Mouse (Mus musculus) kidney, postnatal 0 days (tissue): ENCODE measurements at regions not wholly inside any gene's neighbourhood (a gene's known extent, or its start where the extent isn't known, plus 50 kb on each side); places are given as distances from the start of the nearest gene placed in this dataset.
A peak's percentile ranks its signal among the peaks of the same experiment; 100 is the strongest.

Experiments used
- ATAC-seq: fragments of 200-750 bp; cut with Nextera tagmentation; replicated peaks from 2 replicates; pipeline ENCODE4 v1.8.0; 2017; ENCODE audit warnings: low read depth, moderate number of reproducible peaks, moderate TSS enrichment, moderate library complexity; ENCODE audit not compliant: low FRiP score
- DNase-seq: peaks from one replicate; pipeline ENCODE4 v3.0.0-alpha.2; 2016; ENCODE audit warnings: low spot score
- H3K27ac ChIP-seq: fragments of 300-500 bp; sonication (generic); 2 replicates; pipeline ENCODE4 v1.5.1; 2014; ENCODE audit warnings: mild to moderate bottlenecking
- H3K27me3 ChIP-seq: fragments of 300-500 bp; sonication (generic); 2 replicates; pipeline ENCODE4 v1.6.1; 2014; ENCODE audit warnings: low read length, mixed read lengths; ENCODE audit not compliant: insufficient read depth
- H3K36me3 ChIP-seq: fragments of 300-500 bp; sonication (generic); 2 replicates; pipeline ENCODE4 v1.6.1; 2014; ENCODE audit warnings: low read length, mixed read lengths; ENCODE audit not compliant: insufficient read depth
- H3K4me1 ChIP-seq: fragments of 300-500 bp; sonication (generic); replicated peaks from 2 replicates; pipeline ENCODE4 v1.6.1; 2014; ENCODE audit warnings: antibody characterized with exemption, low read length, mixed read lengths; ENCODE audit not compliant: insufficient read depth
- H3K4me2 ChIP-seq: fragments of 300-500 bp; sonication (generic); 2 replicates; pipeline ENCODE4 v1.6.1; 2014; ENCODE audit warnings: mild to moderate bottlenecking, low read length, moderate library complexity, mixed read lengths
- H3K4me3 ChIP-seq: fragments of 300-500 bp; sonication (generic); replicated peaks from 2 replicates; pipeline ENCODE4 v1.5.1; 2014; ENCODE audit warnings: low read depth, low read length
- H3K9ac ChIP-seq: fragments of 300-500 bp; sonication (generic); 2 replicates; pipeline ENCODE4 v1.6.1; 2014; ENCODE audit warnings: low read depth, low read length
- H3K9me3 ChIP-seq: fragments of 300-500 bp; sonication (generic); replicated peaks from 2 replicates; pipeline ENCODE4 v1.6.1; 2016; ENCODE audit warnings: low read length, inconsistent platforms, mixed read lengths
- CTCF ChIP-seq: IDR thresholded peaks from 2 replicates; pipeline ENCODE4 v1.5.1; 2016; ENCODE audit warnings: antibody characterized with exemption, low read depth, mild to moderate bottlenecking, moderate library complexity
- WGBS: fragments of 180-500 bp; shearing (Covaris S2); extraction: QIAGEN DNeasy Blood & Tissue Kit; methylation state at CpG from one replicate; pipeline ENCODE4 v1.1.7; 2014; 5-methylcytosine and 5-hydroxymethylcytosine counted together

DNA sequence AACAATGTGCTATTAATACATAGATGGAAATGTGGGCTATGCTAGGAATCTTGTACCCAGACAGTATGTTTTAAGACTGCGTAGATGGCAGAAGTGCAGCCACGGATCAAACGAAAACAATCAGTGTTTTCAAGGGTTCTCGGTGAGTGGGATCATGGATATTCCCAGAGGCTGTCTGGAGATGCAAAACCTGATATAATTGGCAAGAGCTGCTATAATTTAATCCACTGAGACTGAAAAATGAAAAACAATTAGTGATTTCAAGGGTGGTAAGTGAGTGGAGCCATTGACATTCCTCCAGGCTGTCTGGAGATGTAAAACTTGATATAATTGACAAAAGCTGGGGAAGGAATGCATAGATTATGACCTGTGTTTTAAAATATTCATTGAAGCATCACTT lies 545.5 kb upstream of the Api5 start:
- WGBS: 76% methylated on average over 4 of the region's 4 CpGs
- no peak for DNase-seq

DNA sequence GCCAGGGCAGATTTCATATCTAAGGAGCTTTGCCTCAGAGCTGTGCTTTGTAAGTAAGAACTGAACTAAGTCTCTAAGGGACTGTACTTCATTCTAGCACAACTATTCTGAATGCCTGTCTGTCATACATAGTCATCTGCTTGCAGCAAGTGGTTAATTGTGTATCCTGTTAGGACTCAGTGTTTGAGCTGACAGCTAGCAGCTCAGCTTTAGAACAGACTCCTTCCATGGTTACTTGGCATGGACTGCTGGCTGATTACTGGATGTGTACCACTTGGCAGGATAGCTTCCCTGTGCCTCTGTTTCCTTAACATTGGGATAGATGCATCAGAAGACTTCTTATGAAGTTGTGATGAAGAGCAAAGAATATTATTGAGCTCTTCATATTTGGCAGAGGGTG lies 525.6 kb upstream of the Api5 start:
- no peaks in the 10 kb centered on the region for H3K9me3 ChIP-seq
- H3K4me1 ChIP-seq: no peaks in the 10 kb centered on the region
- H3K4me2 ChIP-seq: no peak overlapping the region
- no peak overlapping the region for H3K9ac ChIP-seq
- no peak for TF ChIP-seq CTCF
- H3K27me3 ChIP-seq: no peaks in the 10 kb centered on the region
- DNase-seq (no peak), ATAC-seq (no peak)
- no peak overlapping the region for H3K4me3 ChIP-seq
- H3K27ac ChIP-seq: no peak overlapping the region
- no peaks in the 10 kb centered on the region for H3K36me3 ChIP-seq

More for the DNA sequence above, 545.5 kb upstream of the Api5 start:
- Histone ChIP-seq H3K4me1 (no peaks in the 10 kb centered on the region), H3K27ac (no peak overlapping the region), H3K36me3 (no peaks in the 10 kb centered on the region), H3K9ac (no peak overlapping the region), H3K4me2 (no peak overlapping the region), H3K9me3 (no peaks in the 10 kb centered on the region), H3K4me3 (no peak overlapping the region), H3K27me3 (no peaks in the 10 kb centered on the region)
- no peak for TF ChIP-seq CTCF
- no peak for ATAC-seq

DNA sequence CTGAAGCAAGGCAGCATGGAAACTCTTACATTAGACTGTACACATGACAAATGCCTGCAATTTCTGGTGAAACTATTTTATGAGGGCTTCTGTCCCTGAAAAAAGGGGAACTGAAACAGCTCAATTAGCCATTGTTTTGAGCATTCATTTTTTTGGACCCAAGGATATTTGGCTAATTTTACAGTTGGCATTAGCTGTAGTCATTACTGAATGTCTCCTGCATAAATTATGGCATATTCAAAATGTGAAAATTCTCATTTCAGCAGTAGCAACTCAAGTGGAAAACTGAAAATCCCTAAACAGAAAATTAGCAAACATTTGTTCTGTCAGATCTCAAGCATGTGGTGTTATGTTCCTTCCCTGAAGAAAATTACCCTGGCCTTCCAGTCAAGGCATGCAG lies 507.7 kb upstream of the Api5 start:
- Histone ChIP-seq H3K9ac (no peak overlapping the region), H3K4me3 (no peak overlapping the region), H3K4me2 (no peak overlapping the region), H3K9me3 (no peaks in the 10 kb centered on the region), H3K27me3 (no peaks in the 10 kb centered on the region), H3K27ac (no peak overlapping the region), H3K4me1 (no peaks in the 10 kb centered on the region), H3K36me3 (no peaks in the 10 kb centered on the region)
- no peak for TF ChIP-seq CTCF
- DNase-seq (no peak), ATAC-seq (no peak)

DNA sequence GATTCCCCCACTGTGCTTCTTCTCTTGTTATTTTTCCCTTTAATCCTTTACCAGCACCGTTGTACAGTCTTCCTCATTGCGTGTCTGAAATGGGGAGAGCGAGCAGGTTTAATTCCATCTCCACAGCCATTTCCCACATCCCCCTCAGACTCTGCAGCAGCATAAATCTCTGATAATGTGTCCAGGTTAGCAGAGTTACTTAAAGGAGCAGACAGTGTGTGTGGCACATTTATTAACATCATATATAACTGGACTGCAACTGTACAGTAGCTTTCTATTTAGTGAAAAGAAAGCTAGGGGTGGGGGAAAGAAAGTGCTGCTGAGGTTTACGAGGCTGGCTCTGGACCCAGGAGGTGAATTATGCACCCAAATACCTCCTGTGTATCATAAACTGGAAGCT lies 494.2 kb upstream of the Api5 start:
- no peak overlapping the region for H3K4me3 ChIP-seq
- TF ChIP-seq CTCF: no peak
- no peaks in the 10 kb centered on the region for H3K4me1 ChIP-seq
- H3K9ac ChIP-seq: no peak overlapping the region
- ATAC-seq: no peak
- no peaks in the 10 kb centered on the region for H3K36me3 ChIP-seq
- no peaks in the 10 kb centered on the region for H3K9me3 ChIP-seq
- DNase-seq: peak; percentile 7
- WGBS: 33% methylated on average over 4 of the region's 4 CpGs
- H3K27ac ChIP-seq: no peak overlapping the region
- no peaks in the 10 kb centered on the region for H3K27me3 ChIP-seq
- H3K4me2 ChIP-seq: no peak overlapping the region

DNA sequence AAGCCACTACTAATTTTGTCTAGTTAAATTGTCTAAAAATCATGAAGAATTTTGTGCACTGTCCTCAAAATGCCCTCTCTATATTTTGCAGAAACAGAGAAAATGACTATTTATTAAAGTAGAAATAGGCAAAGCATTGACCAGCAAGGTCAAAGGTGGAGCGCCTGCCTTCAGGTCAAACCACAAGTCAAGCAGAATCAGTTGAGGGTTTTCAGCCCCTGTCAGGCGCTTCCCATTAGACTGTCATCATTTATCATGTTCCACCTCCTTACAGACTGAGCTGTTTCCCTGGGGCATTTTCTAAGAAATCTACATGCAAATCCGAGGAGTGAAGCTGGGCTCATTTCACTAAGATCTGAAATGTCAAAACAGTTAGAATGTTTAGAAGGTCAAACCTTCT lies 481.4 kb upstream of the Api5 start:
- no peak overlapping the region for H3K4me2 ChIP-seq
- H3K9me3 ChIP-seq: no peaks in the 10 kb centered on the region
- H3K27ac ChIP-seq: no peak overlapping the region
- ATAC-seq (no peak), DNase-seq (peak; percentile 6)
- H3K27me3 ChIP-seq: no peaks in the 10 kb centered on the region
- H3K9ac ChIP-seq: no peak overlapping the region
- 48% methylated on average over 3 of the region's 3 CpGs for WGBS
- H3K4me3 ChIP-seq: no peak overlapping the region
- no peaks in the 10 kb centered on the region for H3K36me3 ChIP-seq
- TF ChIP-seq CTCF: no peak
- H3K4me1 ChIP-seq: no peaks in the 10 kb centered on the region

DNA sequence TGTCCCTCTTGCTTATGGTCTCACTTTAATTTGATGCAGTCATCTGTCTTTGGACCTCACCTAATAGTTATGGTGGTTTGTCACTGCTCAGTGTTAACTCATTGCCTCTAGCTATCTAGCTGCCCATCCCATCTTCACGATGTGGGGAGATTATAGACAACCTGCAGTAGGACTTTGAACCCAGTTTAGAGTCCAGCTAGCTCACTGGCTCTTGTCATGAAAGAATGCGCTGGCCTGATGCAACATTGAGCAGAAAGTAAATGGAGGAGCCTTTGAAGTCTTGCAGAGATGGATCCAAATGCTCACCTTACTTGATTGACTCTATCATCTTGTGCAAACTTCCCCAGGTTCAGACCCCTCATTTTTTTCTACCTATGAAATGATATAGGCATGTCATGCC lies 480.1 kb upstream of the Api5 start:
- Histone ChIP-seq H3K9me3 (no peaks in the 10 kb centered on the region), H3K27me3 (no peaks in the 10 kb centered on the region), H3K36me3 (no peaks in the 10 kb centered on the region), H3K4me2 (no peak overlapping the region), H3K4me3 (no peak overlapping the region), H3K4me1 (no peaks in the 10 kb centered on the region), H3K9ac (no peak overlapping the region), H3K27ac (no peak overlapping the region)
- DNase-seq (no peak), ATAC-seq (no peak)
- TF ChIP-seq CTCF: no peak
- WGBS: 79% methylated on average over 2 of the region's 2 CpGs

DNA sequence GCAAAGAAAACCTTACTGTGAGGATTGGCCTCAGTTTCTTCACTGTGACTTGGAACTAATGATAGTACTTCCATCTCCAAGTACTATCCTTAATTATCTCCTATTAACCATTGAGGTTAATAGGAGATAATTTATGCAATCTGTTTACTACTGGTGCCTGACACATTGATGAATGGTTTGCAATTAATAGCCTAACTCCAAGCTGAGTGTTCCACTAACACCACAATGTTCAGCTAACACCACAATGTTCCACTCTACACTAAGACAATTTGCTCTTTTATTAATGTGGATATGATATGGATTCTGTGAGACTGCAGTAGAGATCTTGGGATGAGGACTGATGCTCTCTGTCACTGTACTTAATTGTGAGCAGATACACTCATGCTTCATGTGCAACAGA lies 463.6 kb upstream of the Api5 start:
- no peak for TF ChIP-seq CTCF
- Histone ChIP-seq H3K36me3 (no peaks in the 10 kb centered on the region), H3K27me3 (no peaks in the 10 kb centered on the region), H3K9me3 (no peaks in the 10 kb centered on the region), H3K4me3 (no peak overlapping the region), H3K27ac (no peak overlapping the region), H3K4me2 (no peak overlapping the region), H3K4me1 (no peaks in the 10 kb centered on the region), H3K9ac (no peak overlapping the region)
- no peak for DNase-seq
- ATAC-seq: no peak
